Mouse (Mus musculus) spleen, postnatal 36 days (tissue): Measurements from ENCODE around the gene Fndc7.

Experiments
- DNase-seq, 2 experiments: peaks; one replicate each; pipeline ENCODE4 v3.0.0; 2022; ENCODE audit warnings: low spot score in 2 of 2, mixed read lengths in 1 of 2

Fndc7 gene

DNA sequence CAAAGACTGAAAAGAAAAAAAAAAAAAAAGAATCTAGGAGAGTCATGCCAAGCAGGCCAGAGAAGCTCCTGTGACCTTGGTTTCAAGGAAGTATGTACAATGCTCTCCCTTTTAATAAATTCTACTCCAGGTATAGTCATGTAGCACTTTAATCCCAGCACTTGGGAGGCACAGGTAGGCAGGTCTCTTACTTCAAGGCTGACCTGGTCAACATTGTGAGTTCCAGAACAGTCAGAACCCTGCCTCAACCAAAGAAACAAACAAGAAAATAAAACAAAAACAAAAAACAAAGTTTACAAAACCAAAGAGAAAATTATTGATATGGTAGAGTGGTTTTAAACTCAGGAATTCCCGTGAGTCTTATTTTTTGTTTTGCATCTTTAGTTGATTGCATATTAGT, at the start of gene Fndc7:
Fndc7 (minus strand) TSS at position 101 of the 400 bp plus-strand sequence.
- no peak for DNase-seq

- no peak for DNase-seq
Measured at GRCm38 (mm10) chr3:108939573-108939972, 49.8 kb upstream of the Fndc7 start, which contains the start of gene Henmt1. Henmt1 (plus strand) TSS chr3:108939873.

- no peak for DNase-seq
Measured at GRCm38 (mm10) chr3:108938691-108939090, 48.9 kb upstream of the Fndc7 start.

GRCm38 (mm10) chr3:108933557-108933956, 43.7 kb upstream of the Fndc7 start:
- no peak for DNase-seq

DNA sequence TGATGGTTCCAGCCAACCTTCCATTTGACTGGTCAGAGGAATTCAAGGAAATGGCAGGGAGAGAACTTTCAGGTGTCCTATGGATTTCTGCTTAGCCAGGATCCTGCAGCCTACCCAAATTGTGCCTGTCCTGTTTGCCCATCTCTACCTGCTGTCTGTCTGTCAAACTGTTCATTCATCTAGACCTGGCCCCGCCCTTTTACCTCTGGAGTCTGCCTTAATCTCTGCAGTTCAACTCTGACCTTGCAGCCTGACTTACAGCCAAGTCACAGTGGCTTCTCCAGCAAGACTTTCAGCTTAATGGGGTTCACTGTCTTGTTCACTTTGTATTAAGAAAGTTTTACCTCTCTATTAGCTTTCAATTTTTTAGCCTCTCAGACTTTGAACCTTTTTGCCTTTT, 36.5 kb upstream of the Fndc7 start:
- no peak for DNase-seq

DNA sequence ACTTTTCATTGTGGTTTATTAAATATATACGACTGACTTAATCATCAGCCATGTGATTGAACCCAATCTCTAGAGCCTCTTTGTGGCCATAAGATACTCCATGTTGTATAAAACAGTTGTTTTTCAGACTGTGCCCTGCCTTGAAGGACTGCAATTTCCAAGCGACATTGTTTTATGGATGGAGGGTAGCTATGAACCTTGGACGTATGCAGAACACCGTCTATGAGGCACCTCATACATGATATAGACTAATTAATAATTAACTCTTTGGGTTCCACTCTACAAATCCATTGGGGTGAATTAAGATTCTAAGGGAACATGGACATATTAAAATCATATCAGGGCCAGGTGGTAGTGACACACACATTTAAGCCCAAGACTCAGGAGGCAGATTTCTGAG, 35.9 kb upstream of the Fndc7 start:
- no peak for DNase-seq

GRCm38 (mm10) chr3:108921822-108922221, 32.0 kb upstream of the Fndc7 start:
- peak; percentile 19 to 24 for DNase-seq

GRCm38 (mm10) chr3:108920442-108921070, 30.7 kb upstream of the Fndc7 start:
- DNase-seq, result no peak

- no peak for DNase-seq
Measured at GRCm38 (mm10) chr3:108918852-108919251, 29.0 kb upstream of the Fndc7 start.

GRCm38 (mm10) chr3:108917986-108918385, 28.2 kb upstream of the Fndc7 start:
- no peak for DNase-seq

DNA sequence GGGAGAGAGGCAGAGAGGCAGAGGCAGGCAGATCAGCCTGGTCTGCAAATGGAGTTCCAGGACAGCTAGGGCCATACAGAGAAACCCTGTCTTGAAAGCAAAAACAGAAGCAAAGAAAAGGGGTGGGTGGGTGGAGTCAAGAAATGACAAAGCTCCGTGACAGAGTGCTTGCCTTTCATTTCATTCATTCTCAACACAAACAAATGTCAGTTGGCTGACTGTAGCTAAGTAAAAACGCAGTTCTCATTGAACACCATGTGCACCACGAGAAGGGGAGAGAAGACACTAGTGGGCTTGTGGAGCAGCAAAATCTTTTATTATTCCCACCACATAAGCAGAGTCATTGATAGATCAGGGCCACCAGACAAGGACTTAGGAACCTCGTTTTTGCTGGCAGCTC, 27.0 kb upstream of the Fndc7 start:
- no peak for DNase-seq

DNA sequence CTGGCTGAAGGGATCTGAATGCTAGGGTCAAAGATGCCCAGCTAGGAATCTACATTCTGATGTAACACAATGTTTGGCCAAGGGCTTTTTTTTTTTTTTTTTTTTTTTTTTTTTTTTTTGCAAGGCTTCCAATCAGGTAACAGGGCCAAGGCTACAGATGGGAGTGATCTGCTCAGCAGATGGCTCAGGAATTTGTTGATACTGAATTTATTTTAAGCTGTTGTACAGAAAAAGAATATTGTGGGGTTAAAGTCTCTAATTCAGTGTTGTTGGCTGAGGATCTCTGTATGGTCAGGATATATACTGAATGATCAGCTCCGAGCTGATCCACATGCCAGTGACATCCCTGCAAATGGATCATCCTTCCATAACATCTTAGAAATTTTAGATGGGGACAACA, 26.2 kb upstream of the Fndc7 start:
- DNase-seq, result no peak

- DNase-seq, result peak; percentile 96
Measured at GRCm38 (mm10) chr3:108911548-108912413, 22.0 kb upstream of the Fndc7 start, which contains the start of gene Prpf38b. Prpf38b (minus strand) TSS chr3:108911727.

DNA sequence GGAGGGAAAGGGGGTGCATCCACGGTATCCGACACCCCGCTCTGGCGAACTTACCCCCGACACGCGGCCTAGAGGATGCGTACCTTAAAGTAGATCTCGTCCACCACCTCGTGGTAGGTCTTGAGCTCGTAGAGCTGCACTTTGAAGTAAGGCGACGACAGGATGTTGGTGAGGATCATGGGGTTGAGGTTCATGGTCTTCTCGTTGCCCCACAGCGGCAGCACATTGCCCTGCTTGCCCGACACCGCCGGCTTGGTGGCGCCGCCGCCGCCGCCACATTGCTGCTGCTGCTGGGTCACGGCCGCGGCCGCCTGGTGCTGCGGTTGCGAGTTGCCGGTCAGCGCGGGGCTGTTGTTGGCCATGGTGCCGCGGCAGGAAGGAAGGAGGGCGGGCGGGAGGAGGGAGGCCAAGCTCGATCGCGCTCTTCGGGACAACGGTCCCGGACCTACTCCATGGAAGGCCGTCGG, 21.3 kb upstream of the Fndc7 start:
- DNase-seq, result peak; percentile 80 to 85

GRCm38 (mm10) chr3:108910303-108911080, 20.7 kb upstream of the Fndc7 start:
- peak; percentile 43 to 48 for DNase-seq

GRCm38 (mm10) chr3:108902934-108903333, 13.1 kb upstream of the Fndc7 start:
- no peak for DNase-seq

DNA sequence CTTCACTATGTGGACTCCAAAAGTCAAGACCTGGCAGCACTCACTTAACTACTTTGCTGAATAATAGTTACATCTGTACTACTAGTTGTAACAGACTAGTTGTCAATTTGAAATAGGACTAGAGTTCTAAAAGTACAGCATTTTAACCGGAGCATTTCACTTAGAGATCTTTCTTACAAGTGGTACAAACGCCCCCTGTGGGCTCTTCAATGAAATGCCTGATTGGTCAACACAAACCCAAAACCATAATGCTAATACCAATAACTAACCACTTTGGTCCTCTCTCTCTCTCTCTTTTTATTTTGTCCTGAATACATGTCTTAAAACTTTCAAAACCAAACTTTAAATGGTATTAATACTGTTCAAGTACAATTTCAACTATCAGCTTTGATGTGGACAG, 12.2 kb upstream of the Fndc7 start:
- peak in 1 of 2 experiments; percentile 35 for DNase-seq

DNA sequence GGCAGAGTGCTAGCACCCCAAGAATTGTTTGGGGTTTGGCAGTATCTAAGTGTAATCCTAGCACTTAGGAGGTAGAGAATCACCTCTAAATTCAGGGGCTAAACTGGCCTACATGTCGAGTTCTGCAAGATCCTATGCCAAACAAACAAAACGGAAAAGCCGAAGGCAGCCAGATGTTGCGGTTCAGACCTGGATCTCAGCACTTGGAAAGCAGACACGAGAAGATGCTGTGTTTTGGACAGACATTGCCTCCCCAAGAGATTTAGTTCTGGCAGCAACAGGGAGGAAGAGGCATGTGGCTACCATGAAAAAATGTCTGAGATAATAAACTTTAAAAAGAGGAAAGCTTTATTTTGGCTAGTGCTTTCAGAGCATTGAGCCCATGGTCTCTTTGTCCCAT, 10.9 kb upstream of the Fndc7 start:
- no peak for DNase-seq

GRCm38 (mm10) chr3:108900147-108900546, 10.3 kb upstream of the Fndc7 start:
- DNase-seq, result peak; percentile 80 to 86

- no peak for DNase-seq
Measured at GRCm38 (mm10) chr3:108898640-108899039, 8.8 kb upstream of the Fndc7 start.

- DNase-seq, result no peak
Measured at GRCm38 (mm10) chr3:108892914-108893313, 3.1 kb upstream of the Fndc7 start.

GRCm38 (mm10) chr3:108892080-108892479, 2.3 kb upstream of the Fndc7 start:
- no peak for DNase-seq
